Mouse (Mus musculus) gastrocnemius, postnatal 36 days (tissue): ENCODE data around the gene Bicd2. TPM values are rescaled to one million over a fixed set of nuclear protein-coding genes. Genes with fewer than 3 reads are reported as not detected.

Experiments
- DNase-seq, 2 experiments: peaks; one replicate each; pipeline ENCODE4 v3.0.0; 2022
- intact Hi-C: fragments of 180-260 bp; cut with DNase I; formaldehyde crosslinking; loops from one replicate; pipeline ENCODE4 v1.15.1; 2025
- total RNA-seq, 2 experiments: library from RNA; stranded (reverse); gene quantifications; 2 replicates each; pipeline ENCODE4 v1.2.3; 2021

The Bicd2 gene
- total RNA-seq, 2 experiments from 2014 or later: 23.3 to 24.5 TPM

DNA sequence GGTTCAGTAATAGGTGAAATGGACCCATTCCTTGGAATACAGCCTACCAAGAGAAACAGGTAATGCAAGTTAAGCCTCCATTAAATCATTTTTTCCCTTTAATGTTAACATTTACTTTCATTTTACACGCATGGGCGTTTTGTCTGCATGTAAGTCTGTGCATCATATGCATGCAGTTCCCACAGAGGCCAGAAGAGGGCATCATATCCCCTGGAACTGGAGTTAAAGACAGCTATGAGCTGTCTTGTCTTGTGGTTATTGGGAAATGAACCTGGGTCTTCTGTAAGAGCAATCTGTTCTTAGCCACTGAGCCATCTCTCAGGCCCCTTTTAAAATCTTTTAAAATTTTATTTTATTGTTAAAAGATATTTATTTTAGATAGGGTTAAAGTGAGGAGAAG is 50.0 kb downstream of the Bicd2 start:
- no peak for DNase-seq
- intact Hi-C loops: no loop called here

GRCm38 (mm10) chr13:49393579-49393978 is 52.2 kb downstream of the Bicd2 start:
- intact Hi-C loops: no loop called here
- DNase-seq: no peak

GRCm38 (mm10) chr13:49394886-49395447 is 53.6 kb downstream of the Bicd2 start:
- no peak for DNase-seq
- intact Hi-C loops: no loop called here

- no peak for DNase-seq
- intact Hi-C loops: no loop called here
These were observed 55.4 kb downstream of the Bicd2 start for GRCm38 (mm10) chr13:49396798-49397197.

- intact Hi-C loops: no loop called here
- no peak for DNase-seq
These were observed 56.8 kb downstream of the Bicd2 start for GRCm38 (mm10) chr13:49398191-49398590.

DNA sequence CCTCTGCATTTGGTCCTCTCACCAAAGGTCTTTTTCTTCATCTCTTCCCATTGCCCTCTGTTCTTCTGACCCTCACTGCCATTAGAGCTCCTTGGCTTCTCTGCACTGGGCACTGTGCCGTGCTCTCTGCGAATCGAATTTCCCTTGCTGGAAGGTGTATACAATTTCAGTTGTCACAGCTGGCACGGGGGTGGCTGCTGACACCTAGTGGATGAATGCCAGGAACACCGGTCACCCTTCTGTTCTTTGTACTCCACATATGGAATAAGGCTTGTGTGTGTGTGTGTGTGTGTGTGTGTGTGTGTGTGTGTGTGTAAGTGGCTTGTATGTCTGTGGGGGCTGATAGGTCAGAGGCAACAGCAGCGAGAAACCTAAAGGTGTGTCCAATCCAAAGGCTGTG is 58.8 kb downstream of the Bicd2 start:
- intact Hi-C loops: no loop called here
- peak in 1 of 2 experiments; percentile 56 for DNase-seq

- intact Hi-C loops: no loop called here
- DNase-seq: no peak
These were observed 61.2 kb downstream of the Bicd2 start for GRCm38 (mm10) chr13:49402628-49403027.

DNA sequence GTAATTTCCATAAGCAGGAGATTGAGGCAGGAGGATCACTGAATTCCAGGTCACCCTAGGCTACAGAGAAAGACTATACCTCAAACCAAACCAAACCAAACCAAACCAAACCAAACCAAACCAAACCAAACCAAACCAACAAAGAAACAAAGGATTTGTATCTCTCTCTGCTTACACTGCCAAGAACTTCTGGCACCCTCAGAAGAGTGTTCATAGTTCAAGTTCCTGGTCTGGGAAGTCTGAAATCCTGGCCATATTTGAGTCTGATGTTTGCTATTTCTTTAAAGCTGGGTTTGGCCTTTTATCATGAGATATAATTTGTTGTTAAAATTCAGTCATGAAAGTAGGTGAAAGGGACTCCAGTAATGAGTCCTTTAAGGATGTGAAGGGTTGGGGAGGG is 66.4 kb downstream of the Bicd2 start:
- DNase-seq: no peak
- intact Hi-C loops: no loop called here

- DNase-seq: peak; percentile 94 to 97
- intact Hi-C loops: no loop called here
These were observed 79.6 kb downstream of the Bicd2 start, which contains the start of gene Ippk for GRCm38 (mm10) chr13:49420754-49421605. TSS of gene Ippk (plus strand) at chr13:49421249.

- DNase-seq: no peak
- intact Hi-C loops: no loop called here
These were observed 80.2 kb downstream of the Bicd2 start for GRCm38 (mm10) chr13:49421606-49421917.

- no peak for DNase-seq
- intact Hi-C loops: no loop called here
These were observed 80.6 kb downstream of the Bicd2 start for GRCm38 (mm10) chr13:49421959-49422358.

DNA sequence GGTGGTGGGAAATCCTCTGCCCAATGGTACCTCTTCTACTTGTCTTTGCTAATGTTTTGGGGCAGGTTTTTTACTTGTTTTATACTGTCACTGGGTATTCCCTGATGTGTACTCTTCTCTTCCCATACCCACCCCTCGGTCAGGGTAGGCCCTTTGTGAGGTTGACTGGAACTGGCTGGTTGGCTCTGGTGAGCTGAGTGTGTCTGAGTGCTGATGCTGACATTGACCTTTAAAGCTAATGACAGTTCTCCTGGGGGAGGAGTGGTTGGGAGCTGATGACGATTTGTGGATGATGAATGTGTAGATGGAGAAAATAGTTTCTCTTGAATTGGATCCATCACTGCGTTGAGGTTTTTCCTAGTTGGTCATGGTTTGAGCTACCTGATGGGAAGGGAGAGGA is 85.4 kb downstream of the Bicd2 start:
- no peak for DNase-seq
- intact Hi-C loops: no loop called here

GRCm38 (mm10) chr13:49428042-49428675 is 86.8 kb downstream of the Bicd2 start:
- DNase-seq: no peak
- intact Hi-C loops: no loop called here

DNA sequence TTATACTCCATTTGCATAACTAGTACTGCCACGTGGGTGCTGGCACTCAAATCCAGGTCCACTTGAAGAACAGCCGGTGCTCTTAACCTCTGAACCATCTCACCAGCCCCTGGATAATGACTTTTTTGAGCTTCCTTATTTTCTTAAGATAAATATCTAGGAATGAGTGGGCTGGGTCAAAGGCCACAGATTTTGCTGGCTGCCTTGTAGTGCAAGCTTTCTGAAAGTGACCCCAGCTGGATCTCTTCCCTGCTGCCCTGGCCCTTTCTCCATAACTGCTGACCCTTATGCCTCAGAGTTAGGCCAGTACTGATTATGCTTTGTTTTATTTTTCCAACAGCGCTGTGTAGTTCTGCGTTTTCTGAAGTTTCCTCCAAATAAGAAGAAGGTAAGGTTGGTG is 89.1 kb downstream of the Bicd2 start:
- intact Hi-C loops: no loop called here
- DNase-seq: no peak

- DNase-seq: no peak
These were observed 92.1 kb downstream of the Bicd2 start for GRCm38 (mm10) chr13:49433268-49434029.

GRCm38 (mm10) chr13:49435745-49436144 is 94.4 kb downstream of the Bicd2 start:
- DNase-seq: no peak
- intact Hi-C loops: no loop called here

More at GRCm38 (mm10) chr13:49433268-49434029, 92.1 kb downstream of the Bicd2 start:
- intact Hi-C loops: no loop called here

DNA sequence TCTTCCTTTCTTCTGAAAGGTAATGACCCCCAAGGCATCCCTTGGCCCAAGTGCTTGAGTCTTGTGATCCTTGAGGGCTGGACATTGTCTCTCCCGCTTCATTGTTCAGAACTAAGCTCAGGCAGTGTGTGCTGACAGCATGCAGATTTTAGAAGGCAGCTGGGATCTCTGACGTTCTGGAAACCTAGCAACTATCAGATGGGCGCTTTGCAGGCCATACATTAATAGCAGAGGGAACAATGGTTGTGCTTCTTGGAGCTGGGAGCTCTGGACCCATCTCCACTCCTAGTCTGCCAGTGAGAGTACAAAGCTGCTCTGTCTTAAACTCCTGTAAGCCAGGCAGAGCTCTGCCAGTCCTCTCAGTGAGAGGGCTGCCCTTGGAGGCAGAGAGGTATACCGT is 94.8 kb downstream of the Bicd2 start:
- no peak for DNase-seq
- intact Hi-C loops: no loop called here
